Mouse (Mus musculus) kidney, adult 11 months (tissue): ENCODE data around the gene Klf5.

Source experiments
- DNase-seq: peaks from one replicate; pipeline ENCODE4 v3.0.0; 2022

The Klf5 gene

DNA sequence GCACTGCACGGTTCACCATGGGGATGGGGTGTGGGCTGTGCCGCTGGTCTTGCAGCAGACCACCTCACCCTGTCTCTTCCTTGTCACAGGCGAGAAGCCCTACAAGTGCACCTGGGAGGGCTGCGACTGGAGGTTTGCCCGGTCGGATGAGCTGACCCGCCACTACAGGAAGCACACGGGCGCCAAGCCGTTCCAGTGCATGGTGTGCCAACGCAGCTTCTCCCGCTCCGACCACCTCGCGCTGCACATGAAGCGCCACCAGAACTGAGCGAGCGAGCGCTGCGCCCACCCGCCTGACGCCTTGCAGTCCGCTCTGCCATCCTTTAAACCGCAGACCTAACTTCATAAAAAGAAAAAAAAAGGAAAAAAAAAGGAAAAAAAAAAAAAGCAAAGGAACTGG lies 14.6 kb downstream of the Klf5 start:
- DNase-seq, result no peak

DNA sequence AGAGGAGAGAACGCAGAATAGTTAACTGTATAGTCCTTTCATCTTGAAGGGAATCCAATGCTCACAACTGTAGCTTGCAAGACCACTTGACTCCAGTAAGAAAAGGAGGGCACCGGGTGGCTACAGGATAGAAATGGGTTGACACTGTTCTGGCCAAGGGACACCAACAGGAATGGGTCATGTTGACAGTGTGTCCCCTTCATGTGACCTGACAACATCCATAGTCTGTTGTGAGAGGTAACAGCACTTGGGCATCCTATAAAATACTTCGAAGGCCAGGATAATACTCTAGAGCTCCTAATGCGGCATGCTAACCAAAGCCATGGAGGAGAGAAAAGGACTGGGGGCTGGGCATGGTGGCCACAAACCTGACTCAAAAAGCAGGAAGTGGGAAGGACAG lies 17.8 kb downstream of the Klf5 start:
- DNase-seq, result no peak

DNA sequence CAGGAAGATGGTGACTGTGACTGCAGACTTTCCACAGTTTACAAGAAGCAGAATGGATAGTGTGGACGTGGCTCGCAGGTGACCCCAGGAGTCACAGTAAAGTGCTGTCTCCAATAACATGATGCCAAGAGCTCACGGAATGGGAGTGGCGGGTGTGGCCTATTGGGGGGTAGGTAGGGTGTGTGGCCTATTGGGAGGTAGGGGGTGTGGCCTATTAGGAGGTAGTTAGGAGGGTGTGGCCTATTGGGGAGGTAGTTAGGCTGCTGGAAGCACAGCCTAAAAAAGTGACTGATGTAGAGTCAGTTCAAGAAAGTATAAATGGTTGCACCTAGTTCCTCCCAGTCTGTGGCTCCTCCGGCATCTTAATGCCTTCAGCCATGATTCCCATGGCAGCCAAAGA lies 22.2 kb downstream of the Klf5 start:
- no peak for DNase-seq

- DNase-seq, result no peak
Measured at GRCm38 (mm10) chr14:99323376-99323775, 24.9 kb downstream of the Klf5 start.

- DNase-seq, result no peak
Measured at GRCm38 (mm10) chr14:99324523-99324922, 26.0 kb downstream of the Klf5 start.

DNA sequence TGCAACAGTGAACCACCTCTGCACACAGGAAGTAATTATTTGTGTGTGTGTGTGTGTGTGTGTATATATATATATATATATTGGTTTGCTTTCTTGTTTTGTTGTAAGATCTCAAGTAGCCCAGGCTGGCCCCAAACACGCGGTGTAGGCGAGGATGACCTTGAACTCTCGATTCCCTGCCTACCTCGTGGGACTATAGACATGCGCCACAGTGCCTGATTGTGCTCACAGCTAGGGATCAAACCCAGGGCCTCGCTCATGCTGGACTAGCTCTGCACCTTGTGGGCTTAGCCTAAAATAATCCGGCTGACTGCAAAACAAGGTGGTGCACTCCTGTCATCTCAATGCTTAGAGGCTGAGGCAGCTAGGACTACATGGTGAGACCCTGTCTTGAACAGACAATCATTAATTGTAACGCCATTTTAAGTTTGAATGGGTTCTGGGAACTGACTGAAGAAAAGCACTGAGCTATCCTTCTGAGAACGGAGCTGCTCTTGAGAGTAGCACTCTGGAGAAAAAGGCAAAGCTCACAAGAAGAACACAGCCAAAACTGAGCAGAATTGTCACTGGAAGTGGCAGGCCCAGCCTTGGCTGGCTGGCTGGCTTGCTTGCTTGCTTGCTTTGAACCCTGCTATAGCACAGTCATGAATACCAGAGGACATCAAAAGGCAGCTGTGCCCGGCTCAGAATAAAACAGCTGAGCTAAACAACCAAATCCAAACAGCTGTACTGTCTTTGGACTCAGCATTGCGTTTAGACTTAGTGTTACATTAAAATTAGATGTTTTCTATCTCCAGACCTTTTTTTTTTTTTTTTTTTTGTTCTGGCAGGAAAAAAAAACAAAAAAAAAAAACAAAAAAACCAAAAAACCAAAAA lies 27.3 kb downstream of the Klf5 start:
- no peak for DNase-seq

GRCm38 (mm10) chr14:99336598-99336997 lies 38.1 kb downstream of the Klf5 start:
- no peak for DNase-seq

- DNase-seq, result no peak
Measured at GRCm38 (mm10) chr14:99339021-99339420, 40.5 kb downstream of the Klf5 start.

- no peak for DNase-seq
Measured at GRCm38 (mm10) chr14:99339681-99340522, 41.4 kb downstream of the Klf5 start.

DNA sequence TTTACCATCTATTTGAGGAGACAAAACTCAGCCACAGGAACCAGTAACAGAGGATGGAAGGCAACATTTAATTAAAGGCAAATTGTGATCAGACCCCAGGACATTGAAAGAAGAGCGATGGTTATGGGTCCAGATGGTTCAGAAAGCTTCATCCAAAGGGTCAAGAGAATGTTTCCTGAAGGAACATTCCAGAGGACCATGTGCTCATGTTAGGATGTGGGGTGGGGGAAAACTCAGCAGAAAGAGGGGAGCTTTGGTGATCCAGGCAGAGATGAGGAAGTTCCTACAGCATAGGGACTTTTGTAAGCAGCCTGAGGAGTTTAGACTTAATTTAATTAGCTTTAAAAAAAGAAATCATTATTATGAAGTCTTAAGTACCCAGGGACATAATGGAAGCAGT lies 42.2 kb downstream of the Klf5 start:
- no peak for DNase-seq

DNA sequence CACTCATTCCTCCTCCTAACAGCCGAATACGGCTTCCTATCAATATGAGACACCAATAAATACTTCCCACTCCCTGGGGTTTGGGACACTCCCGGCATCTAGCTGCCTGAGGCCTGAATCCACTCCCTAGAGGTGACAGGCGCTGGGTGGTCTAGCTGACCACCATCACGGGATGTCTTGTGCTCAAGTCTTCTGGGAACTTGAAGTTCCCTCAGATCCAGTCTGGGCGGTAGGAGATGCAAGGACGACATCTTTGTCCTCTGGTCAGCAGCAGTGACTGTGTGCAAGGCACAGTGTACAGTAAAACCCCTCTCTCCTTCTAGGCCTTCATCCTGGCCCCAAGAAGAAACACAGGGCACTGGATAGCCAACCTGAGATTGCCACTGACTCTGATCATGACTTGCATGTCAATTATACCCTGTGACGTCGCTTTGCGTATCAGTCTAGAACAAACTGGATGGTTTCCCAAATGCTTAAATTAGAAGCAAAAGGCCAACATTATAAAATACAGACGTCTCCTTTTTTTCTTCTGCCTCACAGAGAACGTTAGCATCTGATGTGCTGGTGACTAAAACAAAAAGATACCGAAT lies 49.8 kb downstream of the Klf5 start:
- DNase-seq, result no peak

GRCm38 (mm10) chr14:99349606-99350005 lies 51.1 kb downstream of the Klf5 start:
- no peak for DNase-seq

DNA sequence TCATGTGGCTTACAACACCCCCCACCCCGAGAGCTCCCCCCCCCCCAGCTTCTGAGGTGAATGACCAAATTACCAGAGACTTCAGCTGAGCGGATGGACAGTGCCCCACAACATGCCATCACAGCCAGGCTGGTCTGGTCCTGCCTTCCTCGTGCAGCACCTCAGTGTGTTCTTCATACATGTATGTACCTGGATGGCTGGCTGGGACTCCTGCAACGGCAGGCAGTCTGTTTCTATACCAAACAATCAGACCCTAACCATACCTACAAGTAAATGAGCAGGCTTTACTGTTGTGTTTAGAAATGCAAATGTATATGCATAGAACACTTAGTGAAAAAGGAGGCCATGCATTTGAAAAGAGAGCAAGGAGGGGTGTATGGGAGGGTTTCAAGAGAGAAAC lies 54.5 kb downstream of the Klf5 start:
- DNase-seq, result no peak

- no peak for DNase-seq
Measured at GRCm38 (mm10) chr14:99354046-99354445, 55.6 kb downstream of the Klf5 start.

DNA sequence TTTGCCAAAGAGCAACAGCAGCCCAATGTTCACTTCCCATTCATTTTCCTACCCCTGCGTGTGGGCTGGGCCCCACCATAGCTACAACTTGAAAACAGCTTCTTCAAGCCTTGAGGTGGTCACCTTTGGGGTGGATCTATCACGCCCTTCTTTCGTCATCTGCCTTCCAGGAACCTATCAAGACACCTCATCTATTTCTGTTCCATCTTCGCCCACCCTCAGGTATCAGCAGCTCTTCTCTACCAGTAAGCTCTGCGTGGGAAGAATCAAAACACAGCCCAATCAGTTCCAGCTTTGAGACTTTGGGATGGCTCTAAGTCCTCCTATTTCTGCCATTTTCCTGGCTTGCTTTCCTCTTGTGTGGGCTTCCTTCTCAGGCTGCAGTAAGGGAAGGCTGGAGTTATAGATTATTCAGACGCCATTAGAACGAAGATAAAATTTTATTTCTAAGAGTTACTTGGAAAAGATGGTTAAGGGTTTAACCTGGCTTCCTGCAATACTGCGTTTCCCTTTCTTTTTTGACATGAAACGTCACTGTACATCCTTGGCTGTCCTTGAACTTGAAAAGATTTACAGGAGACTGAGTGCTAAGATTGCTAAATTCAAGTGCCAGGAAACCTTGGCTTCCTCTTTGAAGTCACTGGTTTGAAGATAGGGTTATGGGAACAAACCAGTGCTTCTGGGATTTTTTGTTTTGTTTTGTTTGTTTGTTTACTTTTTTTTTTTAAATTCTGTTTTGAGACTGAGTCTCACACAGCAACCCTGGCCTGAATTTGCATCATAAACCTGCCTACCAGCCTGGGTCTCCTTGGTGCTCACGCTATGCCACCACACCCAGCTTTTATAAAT lies 56.5 kb downstream of the Klf5 start:
- no peak for DNase-seq

- DNase-seq, result no peak
Measured at GRCm38 (mm10) chr14:99355610-99355870, 57.0 kb downstream of the Klf5 start.

- DNase-seq, result no peak
Measured at GRCm38 (mm10) chr14:99362956-99363355, 64.5 kb downstream of the Klf5 start.

- no peak for DNase-seq
Measured at GRCm38 (mm10) chr14:99364007-99364784, 65.7 kb downstream of the Klf5 start.
